Mouse (Mus musculus): Measurements from ENCODE around the gene Gm14692.
"Not testable (repeated sequence)": the region's sequence is repeated elsewhere in the genome, so short reads cannot be mapped to it uniquely, and the experiment has no call there.

Gene Gm14692

GRCm38 (mm10) chrX:67695398-67695797, at the start of gene Gm14692:
Gene Gm14692 (plus strand): TSS chrX:67695698.
- not testable (repeated sequence) for DNase-seq (ENCODE audit: low read depth)

GRCm38 (mm10) chrX:67693462-67693861, 2.0 kb upstream of the Gm14692 start, which contains the start of gene Gm1140:
Gene Gm1140 (minus strand): TSS chrX:67693562.
- not testable (repeated sequence) for DNase-seq (ENCODE audit: low read depth)
